Mouse (Mus musculus) gonadal fat pad, adult 2 months (tissue): ENCODE results near the gene Fam129a. TPM values are rescaled to one million over a fixed set of nuclear protein-coding genes. Genes with fewer than 3 reads are reported as not detected.
A peak's percentile ranks its signal among the peaks of the same experiment; 100 is the strongest.

Source experiments
- DNase-seq: peaks from one replicate; pipeline ENCODE4 v3.0.0-alpha.2; 2012; ENCODE audit warnings: low read depth
- polyA plus RNA-seq: library from polyadenylated mRNA; depleted of rRNA; stranded (reverse); fragments of >200 nt; gene quantifications from 2 replicates; pipeline ENCODE4 v1.2.3, GENCODE M21; 2012; rRNA removed

Fam129a gene
- 11.6 and 15.0 TPM in 2 replicates for polyA plus RNA-seq

DNA sequence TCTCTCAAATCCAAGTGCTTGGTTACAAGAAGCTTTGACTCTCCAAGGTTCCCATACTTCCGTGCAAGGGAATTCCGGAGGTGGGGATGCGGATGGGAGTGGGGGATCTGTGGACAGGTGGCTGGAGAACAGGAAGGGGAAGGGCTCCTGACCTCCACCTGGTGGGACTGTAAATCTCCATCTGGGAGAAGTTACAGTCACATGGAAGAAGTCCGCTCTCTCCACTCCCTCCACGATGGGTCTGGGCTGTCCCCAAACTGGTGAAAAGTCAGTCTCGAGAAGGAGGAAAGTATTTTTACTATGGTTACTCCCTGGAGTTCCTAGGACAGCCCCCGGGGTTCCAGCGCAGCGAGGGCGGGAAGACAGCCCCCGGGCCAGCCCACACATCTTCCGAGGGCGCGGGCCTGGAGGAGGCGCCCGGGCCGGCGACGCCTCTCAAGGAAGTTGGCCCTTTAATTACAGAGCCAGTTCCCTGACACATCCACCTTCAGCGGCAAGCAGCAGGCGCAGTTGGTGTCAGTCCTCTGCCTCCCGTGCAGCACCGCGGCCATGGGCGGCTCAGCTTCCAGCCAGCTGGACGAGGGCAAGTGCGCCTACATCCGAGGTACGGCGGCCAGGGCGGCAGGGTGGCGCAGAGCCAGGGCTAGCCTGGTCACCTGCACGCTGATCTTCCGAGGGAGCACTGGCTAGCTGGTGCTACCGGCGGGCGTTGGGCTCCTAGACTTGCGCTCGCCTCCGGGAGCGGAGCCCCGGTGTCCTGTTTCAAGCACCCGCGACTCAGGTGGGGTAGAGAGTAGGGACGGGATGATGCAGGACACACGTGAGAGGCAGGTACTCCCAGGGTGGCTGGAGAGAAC lies at the start of gene Fam129a:
Gene Fam129a (plus strand): TSS at position 206 of the 857 bp plus-strand sequence.
- no peak for DNase-seq

DNA sequence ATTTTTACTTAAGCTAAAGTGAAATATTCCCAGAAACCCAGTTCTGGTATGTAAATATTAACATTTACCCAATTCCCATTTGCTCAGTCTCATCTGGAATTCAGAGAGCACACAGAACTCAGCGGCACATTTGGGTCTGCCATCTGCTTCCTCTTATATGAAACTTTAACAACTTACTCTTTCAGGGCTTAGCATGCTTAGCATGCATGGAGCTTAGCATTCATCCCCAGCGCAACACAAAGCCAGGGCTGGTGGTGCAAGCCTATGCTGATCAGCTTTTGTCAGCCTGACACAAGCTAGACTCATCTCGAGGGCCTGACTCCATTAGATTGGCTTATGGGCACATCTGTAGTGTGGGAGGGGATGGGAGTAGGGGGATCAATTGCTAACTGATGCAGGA lies 44.3 kb upstream of the Fam129a start:
- no peak for DNase-seq

DNA sequence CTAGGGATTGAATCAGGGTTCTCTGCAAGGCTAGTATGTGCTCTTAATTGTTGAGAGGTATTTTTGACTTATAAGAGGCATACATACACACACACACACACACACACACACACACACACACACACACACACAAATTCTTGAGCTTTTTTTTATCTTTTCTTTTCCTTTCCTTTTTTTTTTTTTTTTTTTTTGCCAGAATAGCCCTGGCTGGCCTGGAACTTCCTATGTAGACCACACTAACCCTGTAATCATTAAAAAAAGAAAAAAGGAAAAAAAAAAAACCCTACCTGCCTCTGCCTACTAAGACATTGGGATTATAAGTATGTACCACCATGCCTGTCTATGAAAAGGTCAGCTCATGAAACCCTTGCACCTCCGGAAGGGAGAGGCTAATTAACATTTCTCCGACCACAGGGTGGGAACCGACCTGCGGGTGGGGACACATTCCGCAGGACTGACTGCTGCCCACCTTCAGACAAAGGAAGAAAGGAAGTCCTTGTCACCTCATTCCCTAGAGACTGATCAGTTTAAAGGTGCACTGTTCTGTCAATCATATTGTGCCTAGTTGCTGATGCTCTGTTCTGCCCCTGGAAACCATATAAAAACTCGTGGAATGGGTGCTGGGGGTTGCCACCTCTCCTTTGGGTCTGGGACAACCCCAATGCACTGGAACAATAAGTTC lies 27.0 kb upstream of the Fam129a start:
- DNase-seq: no peak

DNA sequence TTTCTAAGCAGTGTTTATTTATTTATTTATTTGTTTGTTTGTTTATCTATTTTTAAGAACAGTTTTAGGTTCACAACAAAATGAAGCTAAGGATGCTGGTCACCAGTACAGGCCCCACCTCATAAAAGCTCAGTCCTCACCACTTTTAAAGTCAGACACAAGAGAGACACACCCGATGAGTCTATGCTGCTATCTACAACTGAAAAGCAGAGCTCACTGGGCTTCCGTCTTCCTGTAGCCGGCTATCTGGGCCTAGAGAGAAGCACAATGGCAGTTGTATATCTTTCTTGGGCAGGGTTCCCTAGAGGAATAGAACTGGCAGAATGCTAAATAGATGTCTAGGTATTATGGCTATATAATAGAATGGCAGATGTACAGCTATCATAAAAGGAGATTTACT lies 26.4 kb upstream of the Fam129a start:
- DNase-seq: no peak

DNA sequence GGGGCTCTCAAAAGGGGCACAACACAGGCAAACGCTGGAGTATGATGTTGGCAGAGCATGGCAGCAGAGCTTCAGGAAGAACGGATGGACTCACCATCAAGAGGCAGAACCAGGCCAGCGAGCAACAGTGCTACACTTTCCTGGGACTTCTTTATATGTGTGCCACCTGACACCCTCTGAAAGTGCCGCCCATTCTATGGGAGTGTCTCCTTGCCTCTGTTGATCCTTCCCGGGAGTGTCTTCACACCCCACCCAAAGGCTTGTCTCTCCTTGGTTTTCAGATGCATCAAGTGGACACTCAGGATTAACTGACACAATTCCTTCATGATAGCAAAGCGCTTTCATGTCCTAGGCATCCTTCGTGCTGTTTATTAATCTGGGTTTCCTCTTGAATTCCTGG lies 25.4 kb upstream of the Fam129a start:
- DNase-seq: no peak

DNA sequence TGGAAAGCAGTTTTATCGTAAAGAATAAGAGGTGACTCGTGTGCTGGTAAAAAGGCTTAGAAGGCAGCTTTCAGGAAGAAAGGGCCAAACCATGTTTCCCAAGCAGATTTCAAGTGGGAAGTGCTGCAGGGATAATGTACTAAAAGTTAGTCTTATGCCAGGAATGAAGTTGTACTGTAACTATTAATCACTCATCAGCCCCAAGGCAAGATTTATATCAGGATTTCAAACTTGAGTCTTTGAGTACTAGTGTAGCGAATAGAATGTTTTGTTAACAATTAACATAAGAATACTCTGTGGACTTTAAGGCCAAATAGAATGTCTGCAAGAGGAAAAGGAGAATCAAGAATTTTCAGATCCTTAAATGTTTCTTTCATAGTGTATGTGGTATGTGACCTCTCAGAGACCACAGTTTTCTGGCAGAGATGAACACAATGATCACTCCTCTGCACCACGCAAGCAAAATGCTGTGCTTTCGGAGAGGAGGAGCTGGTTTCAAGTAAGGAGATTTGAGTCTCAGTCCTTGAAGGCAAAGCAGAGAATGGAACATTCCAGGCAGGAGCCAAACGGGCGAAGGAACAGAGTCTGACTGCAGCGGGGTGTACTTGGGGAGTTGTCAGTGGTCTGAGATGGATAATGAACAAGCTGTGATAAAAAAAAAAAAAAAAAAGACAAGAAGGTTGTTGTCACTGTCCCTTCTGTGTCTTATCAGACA lies 21.9 kb upstream of the Fam129a start:
- peak; percentile 66 for DNase-seq

DNA sequence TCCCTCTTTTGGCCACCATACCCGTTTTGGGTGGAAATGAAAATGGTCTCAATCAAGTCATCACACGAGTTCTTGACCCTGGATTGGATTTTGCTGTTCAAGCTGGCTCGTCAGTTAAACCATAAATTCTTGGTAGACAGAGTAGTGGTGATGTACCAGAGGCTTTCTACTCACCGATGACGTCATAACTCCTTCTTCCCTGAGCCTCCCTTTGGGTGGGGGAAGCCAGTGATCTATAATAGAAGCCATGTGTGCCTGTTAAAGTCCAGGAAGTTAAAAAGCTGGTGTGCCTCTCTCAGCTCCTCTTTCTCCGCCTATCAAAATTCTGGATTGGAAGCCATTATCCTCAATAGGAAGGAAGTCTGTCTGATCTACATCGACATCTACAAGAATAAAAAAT lies 21.2 kb upstream of the Fam129a start:
- DNase-seq: no peak

DNA sequence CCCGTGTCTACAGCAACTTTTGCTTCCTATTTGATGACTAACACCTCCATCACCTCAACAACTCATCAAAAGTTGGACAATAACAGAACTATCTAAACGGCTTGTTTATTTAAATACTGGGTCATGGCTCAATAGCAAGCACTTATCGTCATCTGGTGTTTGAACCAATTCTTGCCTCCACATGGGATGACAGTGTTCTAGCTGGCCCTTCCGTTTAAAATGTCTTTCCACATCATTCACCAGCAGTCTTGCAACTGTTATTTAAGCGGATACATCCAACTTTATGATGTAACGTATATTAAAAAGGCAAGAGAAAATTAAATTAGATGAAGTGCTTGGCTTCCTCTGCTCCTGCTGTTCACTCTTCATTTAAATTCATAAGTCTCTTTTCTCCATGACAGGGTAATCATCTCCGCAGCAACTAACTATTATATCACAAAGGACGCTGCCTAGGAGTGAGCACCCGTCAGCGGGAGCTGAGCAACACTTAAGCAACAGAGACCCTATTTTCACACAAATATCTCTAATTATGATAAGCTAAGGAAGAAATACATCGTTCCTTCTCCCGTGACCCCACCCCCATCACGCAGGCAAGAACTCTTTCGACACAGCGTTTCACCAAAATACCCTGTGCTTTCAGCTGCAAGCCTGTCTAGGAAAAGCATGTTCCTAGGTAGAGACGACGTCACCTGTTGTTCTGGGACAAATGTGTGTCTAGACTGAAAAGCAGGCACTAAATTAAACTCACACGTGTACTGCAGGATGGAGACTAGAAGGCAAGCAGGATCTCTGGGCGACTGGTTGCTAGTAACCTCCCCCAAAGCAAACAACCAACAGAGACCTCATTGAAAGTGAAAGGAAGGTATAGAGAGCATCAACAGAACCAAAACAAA lies 20.2 kb upstream of the Fam129a start:
- DNase-seq: no peak

DNA sequence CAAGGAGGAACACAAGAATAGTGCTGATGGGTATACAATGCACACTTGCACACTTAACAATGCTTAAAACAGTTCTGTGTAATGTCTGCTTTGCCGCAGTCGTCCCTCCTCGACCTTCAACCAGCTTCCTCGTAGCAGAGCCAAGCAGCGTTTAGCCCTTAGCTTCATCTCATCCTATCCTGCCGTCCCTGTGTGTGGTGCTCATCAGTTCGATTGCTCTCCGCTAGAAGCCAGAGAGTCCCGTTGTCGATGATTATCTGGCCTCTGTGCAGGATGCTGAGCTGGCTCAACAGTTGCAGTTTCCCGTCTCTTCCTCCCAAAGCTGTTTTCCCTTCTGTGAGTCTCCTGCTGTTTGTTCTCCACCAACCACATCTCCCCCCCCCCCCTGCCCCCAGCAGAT lies 10.4 kb upstream of the Fam129a start:
- DNase-seq: no peak

DNA sequence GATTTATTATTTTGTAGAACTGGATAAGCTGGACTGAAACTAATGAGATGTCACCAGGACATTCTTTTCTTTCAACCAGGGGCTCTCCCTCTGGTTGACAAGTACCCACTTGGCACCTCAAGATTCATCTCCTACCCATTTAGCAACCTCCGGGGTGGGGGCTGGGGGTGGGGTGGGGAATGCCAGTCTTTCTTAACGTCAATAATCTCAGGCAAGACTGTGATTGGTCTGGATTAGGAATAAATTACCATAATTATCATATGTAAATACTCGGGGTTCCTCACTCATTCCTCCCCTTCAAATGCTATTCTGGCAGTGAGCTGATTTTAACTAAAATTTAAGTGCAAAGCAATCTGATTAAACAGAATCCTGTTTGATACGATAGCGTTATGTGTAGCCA lies 7.6 kb upstream of the Fam129a start:
- DNase-seq: no peak

DNA sequence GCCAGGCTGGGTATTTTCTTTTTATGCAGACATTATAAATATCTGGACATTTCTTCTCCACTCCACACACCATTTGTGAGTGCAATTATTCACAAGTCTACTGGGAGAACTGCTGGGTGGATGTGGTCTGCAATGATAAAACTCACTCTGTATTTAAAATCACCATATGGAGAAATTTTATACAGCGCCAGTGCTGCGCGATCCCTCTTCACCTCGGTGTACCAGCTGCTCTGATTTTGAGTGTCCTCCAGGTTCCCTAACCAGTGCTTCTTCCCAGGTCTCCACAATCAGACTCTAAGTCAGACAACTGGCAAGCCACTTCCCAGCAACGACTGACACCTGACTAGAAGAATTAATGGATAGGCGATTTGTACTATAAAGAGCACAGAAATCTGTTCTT lies 7.1 kb upstream of the Fam129a start:
- DNase-seq: no peak

DNA sequence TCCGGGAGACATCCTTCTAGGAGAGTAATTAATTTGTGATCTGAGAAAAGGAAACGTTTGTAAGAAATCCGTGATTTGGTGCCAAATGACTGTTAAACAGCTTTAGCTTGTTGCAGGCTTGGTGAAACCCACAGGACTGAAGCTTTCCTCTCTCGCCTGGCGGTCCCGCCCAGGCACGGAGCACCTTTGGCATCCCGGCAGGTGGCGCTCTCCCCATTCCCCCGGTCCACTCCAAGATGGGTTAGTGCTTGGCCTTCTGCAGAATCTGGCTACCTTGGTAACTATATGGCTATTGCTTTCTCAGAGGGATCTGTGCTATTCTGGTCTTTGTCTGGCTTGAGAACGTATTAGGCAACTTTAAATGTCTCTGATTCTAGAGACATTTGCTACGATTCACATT lies 6.6 kb upstream of the Fam129a start:
- no peak for DNase-seq

DNA sequence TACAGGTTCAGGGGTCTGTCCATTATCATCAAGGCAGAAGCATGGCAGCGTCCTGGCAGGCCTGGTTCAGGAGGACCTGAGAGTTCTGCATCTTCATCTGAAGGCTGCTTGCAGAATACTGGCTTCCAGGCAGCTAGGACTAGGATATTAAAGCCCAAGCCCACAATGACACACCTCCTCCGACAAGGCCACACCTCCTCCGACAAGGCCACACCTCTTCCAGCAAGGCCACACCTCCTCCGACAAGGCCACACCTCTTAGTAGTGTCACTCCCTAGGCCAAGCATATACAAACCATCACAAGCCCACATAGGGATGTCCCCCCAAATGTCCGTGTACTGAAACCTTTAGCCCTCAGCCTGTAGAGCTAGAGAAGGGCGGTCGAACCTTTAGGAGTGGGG lies 2.3 kb upstream of the Fam129a start:
- no peak for DNase-seq

DNA sequence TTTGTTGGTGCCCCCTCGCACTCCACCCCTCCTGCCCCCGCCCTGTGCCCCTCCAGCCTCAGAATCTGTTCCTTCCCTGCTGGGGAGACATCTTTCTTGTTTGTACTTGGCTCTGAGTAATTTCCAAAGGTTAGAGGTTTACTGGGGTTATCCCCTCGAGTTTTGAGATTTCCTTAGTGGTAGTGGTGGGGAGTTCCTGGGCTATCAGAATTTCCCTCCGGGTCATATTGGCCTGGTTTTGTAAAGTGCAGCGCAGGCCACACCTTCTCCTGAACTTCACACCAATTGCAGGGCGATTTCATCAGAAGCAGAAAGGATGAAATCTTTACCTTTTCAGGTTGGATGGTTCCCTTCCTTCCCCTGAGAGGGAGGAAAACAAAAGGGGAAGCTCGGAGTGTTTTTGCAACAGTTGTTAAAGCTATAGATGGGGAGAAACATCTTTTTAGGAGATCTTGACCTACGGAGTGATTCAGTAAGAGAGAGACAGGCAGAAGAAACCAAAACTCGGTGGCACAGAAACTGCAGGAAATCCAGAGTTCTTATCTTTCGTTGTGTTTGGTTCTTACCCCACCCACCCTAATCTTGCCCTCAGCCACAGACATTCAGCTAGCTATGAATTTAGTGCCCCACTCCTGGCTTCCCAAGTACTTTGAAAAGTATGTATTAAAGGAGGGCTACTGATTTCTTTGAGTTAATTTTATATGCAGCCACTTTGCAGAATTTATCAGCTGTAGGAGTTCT lies 1.0 kb downstream of the Fam129a start:
- no peak for DNase-seq

DNA sequence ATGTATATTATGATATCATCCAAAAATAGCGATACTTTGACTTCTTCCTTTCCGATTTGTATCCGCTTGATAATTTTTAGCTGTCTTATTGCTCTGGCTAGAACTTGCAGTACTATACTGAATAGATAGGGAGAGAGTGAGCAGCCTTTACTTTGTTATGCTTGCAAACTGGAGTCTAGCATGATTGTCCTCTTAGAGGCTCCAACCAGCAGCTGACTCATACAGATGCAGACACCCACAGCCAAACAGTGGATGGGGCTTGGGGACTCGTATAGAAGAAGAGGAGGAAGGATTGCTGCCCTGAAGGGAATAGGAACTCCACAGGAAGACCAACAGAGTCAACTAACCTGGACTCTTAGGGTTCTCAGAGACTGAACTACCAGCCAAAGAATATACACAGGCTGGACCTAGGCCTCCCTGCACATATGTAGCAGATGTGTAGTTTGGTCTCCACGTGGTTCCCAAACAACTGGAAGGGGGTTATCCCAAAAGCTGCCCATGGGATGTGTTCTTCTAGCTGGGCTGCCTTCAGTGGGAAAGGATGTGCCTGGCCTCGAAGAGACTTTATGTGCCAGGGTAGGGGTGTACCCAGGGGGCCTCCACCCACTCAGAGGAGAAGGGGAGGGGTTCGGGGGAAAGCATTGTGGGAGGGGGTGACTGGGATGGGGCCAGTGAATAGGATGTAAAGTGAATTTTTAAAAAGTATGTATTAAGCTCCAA lies 1.8 kb downstream of the Fam129a start:
- no peak for DNase-seq

DNA sequence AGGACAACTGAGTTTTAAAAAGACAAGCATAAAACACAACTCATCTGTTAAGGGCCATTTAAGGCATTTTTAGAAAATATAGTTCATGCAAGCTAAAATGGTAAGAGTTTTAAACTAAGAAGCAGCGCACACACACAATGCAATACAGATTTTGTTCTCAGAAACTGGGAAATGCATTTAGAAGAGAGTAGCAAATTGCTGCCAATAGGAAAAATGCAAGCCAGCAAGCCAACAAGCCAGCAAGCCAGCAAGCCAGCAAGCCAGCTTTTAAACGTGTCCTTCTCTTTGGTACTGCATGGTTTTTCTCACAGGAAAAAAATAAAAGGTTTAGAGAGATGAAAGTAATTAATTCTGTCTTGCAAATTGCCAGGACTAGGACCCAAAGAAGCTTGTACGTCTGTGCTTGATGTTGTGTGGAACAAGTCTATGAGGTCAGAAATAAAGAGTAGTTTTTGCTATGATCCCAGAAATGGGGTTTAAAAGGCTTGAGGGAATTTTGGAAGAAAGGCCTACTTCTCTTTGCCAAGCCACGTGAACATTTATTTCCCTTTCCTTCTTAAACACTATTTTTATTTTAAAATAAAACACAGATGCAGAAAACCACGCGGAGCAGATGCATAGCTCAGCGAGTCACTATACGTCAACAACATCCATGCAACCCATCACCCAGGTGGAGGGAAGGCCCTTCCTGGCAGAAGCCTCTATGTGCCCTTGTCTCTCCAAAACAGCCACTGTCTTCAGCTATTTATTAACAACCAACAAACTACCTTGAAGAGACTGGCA lies 9.4 kb downstream of the Fam129a start:
- no peak for DNase-seq

DNA sequence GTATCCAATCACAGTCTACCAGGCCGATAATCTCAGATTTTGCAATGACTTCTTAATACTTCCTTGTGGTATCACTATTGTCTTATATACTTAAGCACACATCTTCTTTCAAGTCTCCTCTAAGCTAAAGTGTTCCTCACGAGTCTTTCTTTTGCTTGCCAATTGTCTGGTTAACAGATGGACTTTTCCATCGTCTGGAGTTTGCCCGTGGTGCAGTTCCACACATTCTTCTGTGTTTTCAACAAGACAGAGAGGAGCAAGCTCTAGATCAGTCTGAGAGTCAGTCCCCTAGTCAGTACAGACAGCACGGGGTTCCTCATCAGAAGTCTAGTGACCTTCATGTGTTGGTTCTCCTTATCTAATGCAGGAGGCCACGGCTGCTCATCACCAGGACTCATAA lies 10.5 kb downstream of the Fam129a start:
- DNase-seq: no peak

DNA sequence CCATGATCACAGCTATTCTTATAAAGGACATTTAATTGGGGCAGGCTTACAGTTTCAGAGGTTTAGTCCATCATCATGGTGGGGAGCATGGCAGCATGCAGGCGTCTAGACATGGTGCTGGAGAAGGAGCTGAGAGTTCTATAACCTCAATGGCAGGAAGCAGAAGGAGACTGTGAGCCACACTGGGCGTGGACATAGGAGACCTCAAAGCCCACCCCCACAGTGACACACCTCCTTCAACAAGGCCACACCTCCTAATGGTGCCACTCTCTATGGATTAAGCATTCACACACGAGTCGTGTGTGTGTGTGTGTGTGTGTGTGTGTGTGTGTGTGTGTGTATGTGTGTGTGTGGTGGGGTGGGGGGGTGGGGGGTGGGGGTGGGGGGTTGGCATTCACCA lies 11.0 kb downstream of the Fam129a start:
- DNase-seq: no peak

DNA sequence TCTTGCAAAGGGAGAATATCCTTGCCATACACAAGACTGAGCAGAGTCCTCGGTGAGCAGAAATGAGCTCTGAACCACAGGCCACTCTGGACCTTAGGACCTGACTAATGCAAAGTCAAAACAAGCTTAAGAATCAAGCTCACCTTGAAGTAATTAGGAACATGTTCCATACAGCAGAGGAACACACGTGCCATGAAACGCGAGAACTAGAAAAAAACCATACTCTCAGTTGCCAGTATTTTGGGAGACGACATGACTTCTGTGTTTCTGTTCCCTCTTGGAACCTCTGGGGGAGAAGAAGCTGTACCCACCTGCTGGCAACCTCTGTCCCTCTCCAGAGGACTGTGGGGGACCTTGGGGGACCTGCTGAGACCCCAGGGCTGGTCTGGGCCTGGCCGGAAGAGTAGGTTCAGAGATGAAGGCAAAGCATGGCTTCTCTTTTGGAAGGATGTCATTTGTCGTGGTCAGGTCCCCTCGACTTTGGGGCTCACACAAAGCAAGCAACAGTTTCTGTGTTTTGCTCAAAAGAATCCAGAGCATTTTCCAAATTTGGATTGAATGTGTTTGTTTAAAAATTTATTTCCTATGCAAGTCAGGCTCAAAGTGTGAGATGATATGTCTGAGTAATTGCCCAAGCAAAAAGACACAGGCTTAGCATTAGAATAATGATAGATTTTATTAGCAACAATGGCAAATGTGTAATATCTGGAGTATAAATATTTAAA lies 12.6 kb downstream of the Fam129a start:
- DNase-seq: no peak
